Mouse (Mus musculus) forebrain, embryonic 14.5 days (tissue): Measurements from ENCODE around the gene Kpna1. TPM values are rescaled to one million over a fixed set of nuclear protein-coding genes. Genes with fewer than 3 reads are reported as not detected.
"Not testable (repeated sequence)": the region's sequence is repeated elsewhere in the genome, so short reads cannot be mapped to it uniquely, and the experiment has no call there.

Source experiments
- ATAC-seq: fragments of 200-750 bp; cut with Nextera tagmentation; 2 replicates; pipeline ENCODE4 v1.8.0; 2017; ENCODE audit warnings: mild to moderate bottlenecking, moderate library complexity
- DNase-seq: peaks from one replicate; pipeline ENCODE4 v3.0.0-alpha.2; 2015; ENCODE audit warnings: low spot score
- H3K27ac ChIP-seq: fragments of 300-500 bp; sonication (generic); 2 replicates; pipeline ENCODE4 v1.5.1; 2014; ENCODE audit warnings: low read depth, mild to moderate bottlenecking, control low read depth, low read length, moderate library complexity
- H3K27me3 ChIP-seq: fragments of 300-500 bp; sonication (generic); replicated peaks from 2 replicates; pipeline ENCODE4 v1.6.1; 2014; ENCODE audit warnings: low read length, control low read depth, mixed read lengths; ENCODE audit not compliant: control insufficient read depth, insufficient read depth
- H3K36me3 ChIP-seq: fragments of 300-500 bp; sonication (generic); 2 replicates; pipeline ENCODE4 v1.6.1; 2014; ENCODE audit warnings: low read length, control low read depth; ENCODE audit not compliant: control insufficient read depth, insufficient read depth
- H3K4me1 ChIP-seq: fragments of 300-500 bp; sonication (generic); 2 replicates; pipeline ENCODE4 v1.6.1; 2014; ENCODE audit warnings: antibody characterized with exemption, low read length, control low read depth; ENCODE audit not compliant: control insufficient read depth, insufficient read depth
- H3K4me2 ChIP-seq: fragments of 300-500 bp; sonication (generic); 2 replicates; pipeline ENCODE4 v1.6.1; 2014; ENCODE audit warnings: mild to moderate bottlenecking, control low read depth, low read length
- H3K4me3 ChIP-seq: fragments of 300-500 bp; sonication (generic); 2 replicates; pipeline ENCODE4 v1.5.1; 2014; ENCODE audit warnings: low read depth, low read length, control low read depth
- H3K9ac ChIP-seq: fragments of 300-500 bp; sonication (generic); 2 replicates; pipeline ENCODE4 v1.6.1; 2014; ENCODE audit warnings: mild to moderate bottlenecking, low read length, control low read depth, moderate library complexity
- H3K9me3 ChIP-seq: fragments of 300-500 bp; sonication (generic); replicated peaks from 2 replicates; pipeline ENCODE4 v1.6.1; 2016; ENCODE audit warnings: low read length, control low read depth, mixed read lengths; ENCODE audit not compliant: control insufficient read depth
- WGBS: fragments of 180-500 bp; shearing (Covaris S2); extraction: QIAGEN DNeasy Blood & Tissue Kit; methylation state at CpG from one replicate; pipeline ENCODE4 v1.1.7; 2014; 5-methylcytosine and 5-hydroxymethylcytosine counted together
- polyA plus RNA-seq: library from polyadenylated mRNA; unstranded; fragments of >200 nt; fragmentation: Nextera tagmentation; extraction: Ambion mirVana; gene quantifications from 2 replicates; pipeline ENCODE4 v1.2.1, GENCODE M21; 2014

The Kpna1 gene
- polyA plus RNA-seq, 1 experiment from 2014 or later = 85.2 TPM

- H3K9ac ChIP-seq = no peak overlapping the region
- H3K36me3 ChIP-seq = peaks cover 17% of the 10 kb centered on the region
- H3K27ac ChIP-seq = no peak overlapping the region
- WGBS = 93% methylated on average over 8 of the region's 8 CpGs
- H3K9me3 ChIP-seq = no peaks in the 10 kb centered on the region
- H3K27me3 ChIP-seq = no peaks in the 10 kb centered on the region
- no peaks in the 10 kb centered on the region for H3K4me1 ChIP-seq
- no peak overlapping the region for H3K4me2 ChIP-seq
- ATAC-seq (no peak), DNase-seq (no peak)
- no peak overlapping the region for H3K4me3 ChIP-seq
These were observed 76.4 kb downstream of the Kpna1 start for GRCm38 (mm10) chr16:36054920-36055319.

GRCm38 (mm10) chr16:36056416-36056815, 77.9 kb downstream of the Kpna1 start:
- no peak for DNase-seq
- H3K9ac ChIP-seq = no peak overlapping the region

GRCm38 (mm10) chr16:36057933-36058475, 79.5 kb downstream of the Kpna1 start:
- Histone ChIP-seq H3K9ac (no peak overlapping the region), H3K27me3 (no peaks in the 10 kb centered on the region), H3K4me3 (no peak overlapping the region), H3K9me3 (no peaks in the 10 kb centered on the region), H3K4me1 (no peaks in the 10 kb centered on the region), H3K4me2 (no peak overlapping the region), H3K27ac (no peak overlapping the region), H3K36me3 (no peaks in the 10 kb centered on the region)
- 83% methylated on average over 8 of the region's 8 CpGs for WGBS
- ATAC-seq (no peak), DNase-seq (no peak)

More at GRCm38 (mm10) chr16:36056416-36056815, 77.9 kb downstream of the Kpna1 start:
- H3K4me3 ChIP-seq = no peak overlapping the region
- H3K27me3 ChIP-seq = no peaks in the 10 kb centered on the region
- no peaks in the 10 kb centered on the region for H3K9me3 ChIP-seq
- H3K4me1 ChIP-seq = no peaks in the 10 kb centered on the region
- no peak overlapping the region for H3K4me2 ChIP-seq
- 85% methylated on average over 11 of the region's 11 CpGs for WGBS
- H3K27ac ChIP-seq = no peak overlapping the region
- peaks cover 8% of the 10 kb centered on the region; the same call in 1 of the 2 replicates for H3K36me3 ChIP-seq
- no peak for ATAC-seq

DNA sequence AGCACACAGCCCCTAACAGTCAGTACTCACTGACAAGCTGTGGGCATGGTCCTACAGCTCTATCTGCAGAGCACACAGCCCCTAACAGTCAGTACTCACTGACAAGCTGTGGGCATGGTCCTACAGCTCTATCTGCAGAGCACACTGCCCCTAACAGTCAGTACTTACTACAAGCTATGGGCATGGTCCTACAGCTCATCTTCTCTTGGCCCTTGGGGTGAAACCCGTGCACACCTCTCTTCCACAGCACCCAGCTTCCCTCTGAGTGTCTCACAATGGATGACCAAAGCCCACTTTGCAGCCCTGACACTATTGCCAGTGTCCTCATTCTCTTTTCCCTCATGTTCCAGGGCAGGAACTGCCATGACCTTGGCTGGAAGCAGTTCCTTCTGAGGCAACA, 84.0 kb downstream of the Kpna1 start:
- H3K9ac ChIP-seq, H3K4me1 ChIP-seq, H3K36me3 ChIP-seq, H3K4me2 ChIP-seq, H3K27me3 ChIP-seq, DNase-seq, ATAC-seq, H3K9me3 ChIP-seq, H3K27ac ChIP-seq, H3K4me3 ChIP-seq: not testable (repeated sequence)
- 86% methylated on average over 1 of the region's 1 CpGs for WGBS

- Histone ChIP-seq H3K36me3 (peaks cover 3% of the 10 kb centered on the region; the same call in 1 of the 2 replicates), H3K9ac (no peak overlapping the region), H3K27ac (no peak overlapping the region), H3K27me3 (no peaks in the 10 kb centered on the region), H3K4me2 (no peak overlapping the region), H3K4me1 (0 out of 2 replicates have a peak, but pooled peaks cover 2% of the 10 kb centered on the region), H3K4me3 (no peak overlapping the region), H3K9me3 (no peaks in the 10 kb centered on the region)
- 71% methylated on average over 2 of the region's 2 CpGs for WGBS
- DNase-seq (no peak), ATAC-seq (no peak)
These were observed 84.8 kb downstream of the Kpna1 start for GRCm38 (mm10) chr16:36063315-36063714.

GRCm38 (mm10) chr16:36064904-36065303, 86.4 kb downstream of the Kpna1 start:
- Histone ChIP-seq H3K27me3 (no peaks in the 10 kb centered on the region), H3K27ac (no peak overlapping the region), H3K4me2 (no peak overlapping the region), H3K36me3 (peaks cover 3% of the 10 kb centered on the region; the same call in 1 of the 2 replicates), H3K4me3 (no peak overlapping the region), H3K4me1 (peaks cover 11% of the 10 kb centered on the region), H3K9me3 (no peaks in the 10 kb centered on the region), H3K9ac (no peak overlapping the region)
- DNase-seq (no peak), ATAC-seq (no peak)
- 82% methylated on average over 5 of the region's 5 CpGs for WGBS

DNA sequence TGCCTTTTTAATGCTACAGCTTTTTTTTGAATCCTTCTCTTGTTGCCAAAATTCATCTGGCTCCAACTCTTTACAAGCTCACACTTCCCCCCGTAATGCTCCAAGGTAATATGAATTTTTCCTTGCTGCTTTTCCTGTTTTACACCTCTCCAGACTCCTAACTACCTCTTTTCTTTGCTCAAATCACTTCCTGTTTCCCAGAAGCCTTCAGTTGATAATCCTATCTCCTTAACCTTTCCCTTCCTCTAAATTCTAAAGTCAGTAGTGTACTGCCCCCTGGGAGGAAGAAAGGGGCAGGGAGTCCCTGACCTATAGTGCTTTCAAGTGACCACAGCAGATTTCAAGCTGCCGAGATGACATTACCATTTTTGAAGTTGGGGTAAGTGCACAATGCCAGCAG, 89.1 kb downstream of the Kpna1 start:
- ATAC-seq (no peak), DNase-seq (no peak)
- Histone ChIP-seq H3K36me3 (peaks cover 3% of the 10 kb centered on the region; the same call in 1 of the 2 replicates), H3K27me3 (no peaks in the 10 kb centered on the region), H3K4me3 (no peak overlapping the region), H3K9me3 (no peaks in the 10 kb centered on the region), H3K4me2 (no peak overlapping the region), H3K9ac (no peak overlapping the region), H3K4me1 (peaks cover 17% of the 10 kb centered on the region), H3K27ac (no peak overlapping the region)
- WGBS = 68% methylated on average over 2 of the region's 2 CpGs

DNA sequence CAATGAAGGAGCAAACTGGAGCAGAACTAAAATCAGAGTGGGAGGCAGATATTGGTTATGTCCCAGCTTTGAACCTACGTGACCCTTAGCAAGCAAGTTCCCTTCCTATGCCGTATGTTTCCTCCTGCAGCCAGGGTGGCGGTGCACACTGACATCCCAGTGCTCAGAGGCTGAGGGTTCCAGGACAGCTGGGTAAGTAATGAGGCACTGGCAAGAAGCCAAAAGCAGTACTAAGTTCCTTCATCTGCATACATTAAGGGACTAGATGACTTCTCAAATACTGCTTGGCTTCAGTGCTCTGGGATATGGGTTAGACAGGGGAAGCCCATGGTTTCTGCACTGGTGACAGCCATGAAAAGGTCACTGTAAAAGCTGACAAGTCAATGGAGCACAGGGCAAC, 89.8 kb downstream of the Kpna1 start:
- Histone ChIP-seq H3K4me3 (no peak overlapping the region), H3K27ac (no peak overlapping the region), H3K36me3 (peaks cover 3% of the 10 kb centered on the region; the same call in 1 of the 2 replicates), H3K9ac (no peak overlapping the region), H3K4me1 (peaks cover 19% of the 10 kb centered on the region), H3K9me3 (no peaks in the 10 kb centered on the region), H3K27me3 (no peaks in the 10 kb centered on the region), H3K4me2 (no peak overlapping the region)
- 30% methylated on average over 3 of the region's 3 CpGs for WGBS
- no peak for ATAC-seq
- DNase-seq = peak; percentile 59

- DNase-seq (peak; percentile 6), ATAC-seq (no peak)
- Histone ChIP-seq H3K36me3 (peaks cover 3% of the 10 kb centered on the region; the same call in 1 of the 2 replicates), H3K4me2 (peak overlapping the region; percentile 85), H3K27ac (no peak overlapping the region), H3K9ac (peak overlapping the region; percentile 93), H3K4me1 (peaks cover 19% of the 10 kb centered on the region), H3K9me3 (no peaks in the 10 kb centered on the region), H3K27me3 (no peaks in the 10 kb centered on the region), H3K4me3 (peak overlapping the region; percentile 67)
- WGBS = 32% methylated on average over 9 of the region's 9 CpGs
These were observed 91.4 kb downstream of the Kpna1 start for GRCm38 (mm10) chr16:36069819-36070575.
